Mouse (Mus musculus) spleen, postnatal 10 days (tissue): ENCODE data around the gene Spag9.
"Not testable (repeated sequence)": the region's sequence is repeated elsewhere in the genome, so short reads cannot be mapped to it uniquely, and the experiment has no call there.

ENCODE experiments used
- DNase-seq, 2 experiments: peaks; one replicate each; pipeline ENCODE4 v3.0.0; 2021 to 2022; ENCODE audit warnings: low spot score in 2 of 2

Gene Spag9

GRCm38 (mm10) chr11:93986298-93986697 lies 9.6 kb upstream of the Spag9 start:
- no peak for DNase-seq

GRCm38 (mm10) chr11:93987026-93987425 lies 8.9 kb upstream of the Spag9 start:
- DNase-seq = no peak

- no peak for DNase-seq
Measured at GRCm38 (mm10) chr11:93987625-93988327, 8.1 kb upstream of the Spag9 start.

GRCm38 (mm10) chr11:93988328-93989062 lies 7.4 kb upstream of the Spag9 start:
- no peak for DNase-seq

- no peak for DNase-seq
Measured at GRCm38 (mm10) chr11:93994531-93994930, 1.4 kb upstream of the Spag9 start.

GRCm38 (mm10) chr11:93995111-93995719 lies 676 bp upstream of the Spag9 start:
- peak; percentile 70 to 81 for DNase-seq

- DNase-seq = peak; percentile 67 to 68
Measured at GRCm38 (mm10) chr11:93996306-93997140, 632 bp downstream of the Spag9 start.

- peak; percentile 30 to 60 for DNase-seq
Measured at GRCm38 (mm10) chr11:93997141-93997775, 1.4 kb downstream of the Spag9 start.

GRCm38 (mm10) chr11:93999276-93999675 lies 3.4 kb downstream of the Spag9 start:
- no peak for DNase-seq

- DNase-seq = no peak
Measured at GRCm38 (mm10) chr11:94003346-94003745, 7.5 kb downstream of the Spag9 start.

- no peak for DNase-seq
Measured at GRCm38 (mm10) chr11:94019091-94019490, 23.2 kb downstream of the Spag9 start.

GRCm38 (mm10) chr11:94020403-94020802 lies 24.5 kb downstream of the Spag9 start:
- no peak for DNase-seq

- no peak for DNase-seq
Measured at GRCm38 (mm10) chr11:94026289-94026688, 30.4 kb downstream of the Spag9 start.

- no peak for DNase-seq
Measured at GRCm38 (mm10) chr11:94032084-94032483, 36.2 kb downstream of the Spag9 start.

GRCm38 (mm10) chr11:94032971-94033370 lies 37.1 kb downstream of the Spag9 start:
- no peak for DNase-seq

GRCm38 (mm10) chr11:94035974-94036373 lies 40.1 kb downstream of the Spag9 start:
- DNase-seq = no peak

GRCm38 (mm10) chr11:94041475-94041874 lies 45.6 kb downstream of the Spag9 start:
- DNase-seq = no peak

GRCm38 (mm10) chr11:94042301-94042700 lies 46.4 kb downstream of the Spag9 start:
- DNase-seq = not testable (repeated sequence)

GRCm38 (mm10) chr11:94043998-94044985 lies 48.4 kb downstream of the Spag9 start:
- DNase-seq = peak in 1 of 2 experiments; percentile 32

GRCm38 (mm10) chr11:94045016-94045415 lies 49.1 kb downstream of the Spag9 start:
- no peak for DNase-seq
